ENCODE assay signal across 9 mouse cellular contexts in genomic region chr5:133453349-133454049, GRCm38 (mm10).
DNase-seq lines count a peak whose midpoint lies in the region; ATAC-seq lines count a peak whose summit lies in the region.
"Had no signal": no experiment of that assay in that cellular context is flagged by ENCODE, and none has a peak within 500 bp of the region (broad histone marks: within the 10 kb centered on the region; RNA-seq: fewer than 3 reads in every experiment).

No protein-coding gene starts in this region.

- DNase-seq in midbrain, embryonic 11.5 days (ENCODE audit: low spot score, missing footprints), result no peak
- peak; percentile 54 for DNase-seq in hindbrain, embryonic 14.5 days (ENCODE audit: low spot score)
- DNase-seq in left cerebral cortex, postnatal 14 days (ENCODE audit: low spot score in 2 of 2), result peak; percentile 63 to 78
- peak; percentile 37 to 57 for DNase-seq in right cerebral cortex, postnatal 36 days (ENCODE audit: low spot score in 2 of 2)
- no peak for DNase-seq in c-Kit-positive CD71-positive TER-119-positive erythroid progenitor cells, embryonic 14.5 days (ENCODE audit: low spot score)
- DNase-seq in kidney, adult 11 months, result no peak
- no peak for DNase-seq in gastrocnemius, postnatal 25 days

- no peak overlapping the region for H3K4me3 ChIP-seq in midbrain, embryonic 13.5 days (replicated peaks)
- H3K4me3 ChIP-seq in midbrain, embryonic 11.5 days (ENCODE audit: low read depth, low read length), result no peak overlapping the region
- no peak overlapping the region for H3K4me3 ChIP-seq in hindbrain, embryonic 14.5 days (replicated peaks; ENCODE audit: low read length)

- peak; percentile 93 for ATAC-seq in midbrain, embryonic 13.5 days
- no peak for ATAC-seq in midbrain, embryonic 11.5 days (ENCODE audit: low FRiP score)
- peak; percentile 84 for ATAC-seq in hindbrain, embryonic 14.5 days (ENCODE audit: low FRiP score)

- no peaks in the 10 kb centered on the region for H3K36me3 ChIP-seq in midbrain, embryonic 13.5 days
- H3K36me3 ChIP-seq in midbrain, embryonic 11.5 days (ENCODE audit: control insufficient read depth, insufficient read depth, low read length), result no peaks in the 10 kb centered on the region
- no peaks in the 10 kb centered on the region for H3K36me3 ChIP-seq in hindbrain, embryonic 14.5 days (replicated peaks; ENCODE audit: control insufficient read depth, insufficient read depth)

- 31% methylated on average over 7 of the region's 7 CpGs for WGBS in midbrain, embryonic 13.5 days
- 52% methylated on average over 7 of the region's 7 CpGs for WGBS in midbrain, embryonic 11.5 days
- WGBS in hindbrain, embryonic 14.5 days, result 41% methylated on average over 7 of the region's 7 CpGs

- H3K9ac ChIP-seq in midbrain, embryonic 13.5 days (replicated peaks), result no peak overlapping the region
- H3K9ac ChIP-seq in midbrain, embryonic 11.5 days (ENCODE audit: low read length), result no peak overlapping the region; the same call in 1 of the 2 replicates
- H3K9ac ChIP-seq in hindbrain, embryonic 14.5 days, result no peak overlapping the region
- H3K9ac ChIP-seq: liver, embryonic 14.5 days had no signal

- intact Hi-C loops in left cerebral cortex, postnatal 14 days (cut with DNase I), result no loop called here

- no peaks in the 10 kb centered on the region for H3K9me3 ChIP-seq in midbrain, embryonic 13.5 days
- H3K9me3 ChIP-seq in midbrain, embryonic 11.5 days (ENCODE audit: control insufficient read depth, low read length), result no peaks in the 10 kb centered on the region
- H3K9me3 ChIP-seq in hindbrain, embryonic 14.5 days (ENCODE audit: control insufficient read depth, low read length), result no peaks in the 10 kb centered on the region

- H3K4me1 ChIP-seq in midbrain, embryonic 13.5 days (replicated peaks), result peaks cover 19% of the 10 kb centered on the region
- H3K4me1 ChIP-seq in midbrain, embryonic 11.5 days (ENCODE audit: control insufficient read depth, insufficient read depth, low read length), result no peaks in the 10 kb centered on the region
- no peaks in the 10 kb centered on the region for H3K4me1 ChIP-seq in hindbrain, embryonic 14.5 days (replicated peaks; ENCODE audit: control insufficient read depth, insufficient read depth, low read length)

- peak overlapping the region; percentile 23; the same call in 1 of the 2 replicates for H3K4me2 ChIP-seq in midbrain, embryonic 13.5 days (replicated peaks)
- H3K4me2 ChIP-seq in midbrain, embryonic 11.5 days, result no peak overlapping the region
- no peak overlapping the region for H3K4me2 ChIP-seq in hindbrain, embryonic 14.5 days (replicated peaks)

- H3K27me3 ChIP-seq in midbrain, embryonic 13.5 days, result no peaks in the 10 kb centered on the region
- no peaks in the 10 kb centered on the region for H3K27me3 ChIP-seq in midbrain, embryonic 11.5 days (ENCODE audit: control insufficient read depth, insufficient read depth, low read length)
- H3K27me3 ChIP-seq in hindbrain, embryonic 14.5 days (ENCODE audit: control insufficient read depth, insufficient read depth, low read length), result no peaks in the 10 kb centered on the region

- H3K27ac ChIP-seq in midbrain, embryonic 13.5 days, result peak overlapping the region; percentile 48; the same call in 1 of the 2 replicates
- no peak overlapping the region for H3K27ac ChIP-seq in midbrain, embryonic 11.5 days (ENCODE audit: low read depth, low read length)
- peak overlapping the region; percentile 23; the same call in 1 of the 2 replicates for H3K27ac ChIP-seq in hindbrain, embryonic 14.5 days
- H3K27ac ChIP-seq: liver, embryonic 14.5 days had no signal

Comparison
In these comparisons a context has a peak if more than half of its experiments do, and no peak if none do; other contexts are left out.
1. DNase-seq: peak in hindbrain, embryonic 14.5 days (single experiment), left cerebral cortex, postnatal 14 days (2 of 2) and right cerebral cortex, postnatal 36 days (2 of 2); none in midbrain, embryonic 11.5 days (single experiment), c-Kit-positive CD71-positive TER-119-positive erythroid progenitor cells, embryonic 14.5 days (single experiment), kidney, adult 11 months (single experiment) and gastrocnemius, postnatal 25 days (single experiment).